Mouse (Mus musculus) stomach, postnatal 0 days (tissue): ENCODE measurements around the gene Rnf19b. TPM values are rescaled to one million over a fixed set of nuclear protein-coding genes. Genes with fewer than 3 reads are reported as not detected.

Experiments
- ATAC-seq: fragments of 200-750 bp; cut with Nextera tagmentation; 2 replicates; pipeline ENCODE4 v1.8.0; 2017; ENCODE audit not compliant: low FRiP score, low TSS enrichment
- DNase-seq: peaks from one replicate; pipeline ENCODE4 v3.0.0-alpha.2; 2016; ENCODE audit warnings: low spot score
- H3K27ac ChIP-seq: fragments of 300-500 bp; sonication (generic); replicated peaks from 2 replicates; pipeline ENCODE4 v1.5.1; 2014; ENCODE audit warnings: mild to moderate bottlenecking, control low read depth
- H3K27me3 ChIP-seq: fragments of 300-500 bp; sonication (generic); 2 replicates; pipeline ENCODE4 v1.6.1; 2014; ENCODE audit warnings: low read length; ENCODE audit not compliant: control insufficient read depth, insufficient read depth
- H3K36me3 ChIP-seq: fragments of 300-500 bp; sonication (generic); 2 replicates; pipeline ENCODE4 v1.6.1; 2014; ENCODE audit warnings: low read length, mixed read lengths; ENCODE audit not compliant: control insufficient read depth, insufficient read depth
- H3K4me1 ChIP-seq: fragments of 300-500 bp; sonication (generic); replicated peaks from 2 replicates; pipeline ENCODE4 v1.6.1; 2014; ENCODE audit warnings: antibody characterized with exemption; ENCODE audit not compliant: control insufficient read depth, insufficient read depth
- H3K4me2 ChIP-seq: fragments of 300-500 bp; sonication (generic); replicated peaks from 2 replicates; pipeline ENCODE4 v1.6.1; 2014; ENCODE audit warnings: low read depth, mild to moderate bottlenecking, control low read depth, moderate library complexity
- H3K4me3 ChIP-seq: fragments of 300-500 bp; sonication (generic); 2 replicates; pipeline ENCODE4 v1.5.1; 2014; ENCODE audit warnings: low read depth, low read length, control low read depth
- H3K9ac ChIP-seq: fragments of 300-500 bp; sonication (generic); 2 replicates; pipeline ENCODE4 v1.6.1; 2014; ENCODE audit warnings: mild to moderate bottlenecking, low read length, control low read depth, mixed read lengths
- H3K9me3 ChIP-seq: fragments of 300-500 bp; sonication (generic); 2 replicates; pipeline ENCODE4 v1.6.1; 2016; ENCODE audit warnings: low read length; ENCODE audit not compliant: control insufficient read depth
- CTCF ChIP-seq: IDR thresholded peaks from 2 replicates; pipeline ENCODE4 v1.5.1; 2016; ENCODE audit warnings: antibody characterized with exemption, low read depth, mild to moderate bottlenecking, moderate library complexity
- EP300 ChIP-seq: optimal IDR thresholded peaks from 2 replicates; pipeline ENCODE3; 2016; ENCODE audit warnings: antibody characterized with exemption
- WGBS: fragments of 180-500 bp; shearing (Covaris S2); extraction: QIAGEN DNeasy Blood & Tissue Kit; methylation state at CpG from one replicate; pipeline ENCODE4 v1.1.7; 2014; 5-methylcytosine and 5-hydroxymethylcytosine counted together
- polyA plus RNA-seq: library from polyadenylated mRNA; unstranded; fragments of >200 nt; fragmentation: Nextera tagmentation; extraction: Ambion mirVana; gene quantifications from 2 replicates; pipeline ENCODE4 v1.2.1, GENCODE M21; 2015

Rnf19b gene
- polyA plus RNA-seq, 1 experiment from 2014 or later, result 7.0 TPM

- H3K9me3 ChIP-seq, result no peaks in the 10 kb centered on the region
- no peak overlapping the region for H3K4me3 ChIP-seq
- 0 out of 2 replicates have a peak, but pooled peaks cover 3% of the 10 kb centered on the region for H3K4me1 ChIP-seq
- WGBS, result 67% methylated on average over 14 of the region's 14 CpGs
- H3K4me2 ChIP-seq, result no peak overlapping the region
- H3K27ac ChIP-seq, result 0 out of 2 replicates have a peak overlapping the region, but pooled peaks have one; percentile 8
- H3K27me3 ChIP-seq, result no peaks in the 10 kb centered on the region
- peak; percentile 70 for ATAC-seq
- no peak overlapping the region for H3K9ac ChIP-seq
- TF ChIP-seq EP300, result no peak
- TF ChIP-seq CTCF, result no peak
- DNase-seq, result peak; percentile 55
- H3K36me3 ChIP-seq, result no peaks in the 10 kb centered on the region
These were observed 44.2 kb downstream of the Rnf19b start for GRCm38 (mm10) chr4:129102133-129102829.

DNA sequence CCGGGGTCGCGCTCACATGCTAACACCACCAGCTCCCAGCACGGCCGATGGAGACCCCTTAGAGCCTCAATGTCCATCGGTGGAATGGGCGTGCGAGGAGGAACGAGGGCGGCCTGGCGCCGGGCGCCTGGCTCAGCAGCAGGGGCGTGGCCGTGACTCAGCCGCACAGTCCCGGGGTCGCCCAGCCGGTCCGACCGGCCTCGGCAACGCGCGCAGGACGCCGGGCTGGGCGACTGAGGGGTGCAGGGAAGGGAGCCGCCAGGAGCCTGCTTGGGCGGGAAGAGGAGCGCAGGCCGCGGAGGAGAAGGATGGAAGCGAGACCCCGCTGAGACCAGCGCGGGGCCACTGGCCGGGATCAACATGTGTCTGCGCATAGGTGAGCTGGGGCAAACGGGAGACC is 47.3 kb downstream of the Rnf19b start, which contains the start of gene Tmem54:
Gene Tmem54 (plus strand): TSS at position 193 of the 400 bp plus-strand sequence.
- Histone ChIP-seq H3K27ac (peak within 1 kb of the TSS; percentile 53; the same call in 1 of the 2 replicates), H3K4me3 (peak within 1 kb of the TSS; percentile 36), H3K9ac (no peak within 1 kb of the TSS), H3K4me1 (0 out of 2 replicates have a peak, but pooled peaks cover 3% of the 10 kb centered on the region), H3K27me3 (no peaks in the 10 kb centered on the region), H3K4me2 (peak within 1 kb of the TSS; percentile 56), H3K36me3 (no peaks in the 10 kb centered on the region), H3K9me3 (no peaks in the 10 kb centered on the region)
- TF ChIP-seq CTCF (no peak), EP300 (no peak)
- DNase-seq, result peak; percentile 90
- WGBS, result 3% methylated on average over 37 of the region's 40 CpGs
- ATAC-seq, result peak; percentile 89

DNA sequence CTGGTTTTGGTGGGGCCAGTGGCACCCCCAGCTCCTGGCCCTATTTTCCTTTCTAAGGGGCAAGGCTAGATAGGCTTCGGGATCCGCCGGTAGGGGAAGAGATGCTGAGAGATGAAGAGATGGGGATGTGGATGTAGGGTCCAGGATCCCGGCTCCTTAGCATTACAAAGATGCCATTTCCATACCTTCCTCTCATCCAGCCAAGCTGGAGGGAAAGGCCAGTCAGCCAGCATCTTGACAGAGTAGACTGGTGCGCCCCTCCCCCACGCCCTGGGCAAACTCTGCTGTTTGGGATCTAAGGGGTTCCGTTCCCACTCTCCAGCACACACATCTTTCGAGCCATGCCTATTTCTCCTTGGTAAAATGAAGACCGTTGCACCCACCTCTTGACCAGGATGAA is 48.0 kb downstream of the Rnf19b start:
- H3K4me1 ChIP-seq, result 0 out of 2 replicates have a peak, but pooled peaks cover 3% of the 10 kb centered on the region
- TF ChIP-seq EP300 (no peak), CTCF (no peak)
- H3K27ac ChIP-seq, result 0 out of 2 replicates have a peak overlapping the region, but pooled peaks have one; percentile 53
- no peak overlapping the region for H3K9ac ChIP-seq
- peak overlapping the region; percentile 36 for H3K4me3 ChIP-seq
- H3K9me3 ChIP-seq, result no peaks in the 10 kb centered on the region
- peak overlapping the region; percentile 56 for H3K4me2 ChIP-seq
- WGBS, result 35% methylated on average over 9 of the region's 9 CpGs
- ATAC-seq (no peak), DNase-seq (no peak)
- no peaks in the 10 kb centered on the region for H3K36me3 ChIP-seq
- H3K27me3 ChIP-seq, result no peaks in the 10 kb centered on the region

DNA sequence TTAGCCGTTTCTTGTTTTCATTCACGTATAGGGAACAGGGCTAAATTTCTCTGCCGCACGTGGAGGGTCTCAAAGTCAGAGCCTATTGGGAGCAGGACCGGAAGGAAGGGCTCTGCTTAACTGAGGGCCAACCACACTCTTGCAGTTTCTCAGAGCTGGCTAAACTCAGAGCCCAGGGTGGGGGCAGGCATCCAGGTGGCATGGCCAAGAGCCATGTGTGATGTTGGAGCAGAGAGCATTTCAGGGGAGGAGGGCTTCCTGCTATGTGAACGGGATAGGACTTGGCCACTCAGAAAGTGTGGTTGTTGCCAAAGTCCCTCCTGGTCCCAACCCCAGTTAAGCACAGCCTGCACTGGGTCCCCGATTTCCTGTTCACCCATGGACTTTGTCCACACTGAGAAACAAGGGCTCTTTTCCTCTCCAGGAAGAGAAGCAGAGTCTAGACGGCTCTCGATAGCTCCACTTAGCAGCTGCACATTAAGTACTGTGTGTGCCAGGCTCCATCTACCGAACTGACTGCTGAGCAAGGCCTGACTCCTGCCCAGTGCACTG is 49.4 kb downstream of the Rnf19b start:
- H3K9me3 ChIP-seq, result no peaks in the 10 kb centered on the region
- 63% methylated on average over 10 of the region's 10 CpGs for WGBS
- 0 out of 2 replicates have a peak, but pooled peaks cover 3% of the 10 kb centered on the region for H3K4me1 ChIP-seq
- H3K36me3 ChIP-seq, result no peaks in the 10 kb centered on the region
- H3K4me2 ChIP-seq, result peak overlapping the region; percentile 23; the same call in 1 of the 2 replicates
- no peak overlapping the region for H3K4me3 ChIP-seq
- DNase-seq, result peak; percentile 48
- H3K9ac ChIP-seq, result 0 out of 2 replicates have a peak overlapping the region, but pooled peaks have one; percentile 13
- peak; percentile 48 for ATAC-seq
- TF ChIP-seq EP300 (no peak), CTCF (no peak)
- peak overlapping the region; percentile 35; the same call in 1 of the 2 replicates for H3K27ac ChIP-seq
- H3K27me3 ChIP-seq, result no peaks in the 10 kb centered on the region

- H3K9me3 ChIP-seq, result no peaks in the 10 kb centered on the region
- no peak overlapping the region for H3K27ac ChIP-seq
- H3K9ac ChIP-seq, result no peak overlapping the region
- TF ChIP-seq EP300, result no peak
- no peak for TF ChIP-seq CTCF
- no peak overlapping the region for H3K4me3 ChIP-seq
- DNase-seq, result no peak
- H3K4me1 ChIP-seq, result 0 out of 2 replicates have a peak, but pooled peaks cover 3% of the 10 kb centered on the region
- no peak overlapping the region for H3K4me2 ChIP-seq
- no peaks in the 10 kb centered on the region for H3K36me3 ChIP-seq
- ATAC-seq, result no peak
- no peaks in the 10 kb centered on the region for H3K27me3 ChIP-seq
- 78% methylated on average over 7 of the region's 7 CpGs for whole genome bisulfite sequencing
These were observed 50.6 kb downstream of the Rnf19b start for GRCm38 (mm10) chr4:129108624-129109023.
